Mouse (Mus musculus) urinary bladder, postnatal 14 days (tissue): Measurements from ENCODE around the gene Gm28510.
"Not testable (repeated sequence)": the region's sequence is repeated elsewhere in the genome, so short reads cannot be mapped to it uniquely, and the experiment has no call there.

Source experiments
- DNase-seq: peaks from one replicate; pipeline ENCODE4 v3.0.0; 2021; ENCODE audit warnings: low spot score

Gene Gm28510

DNA sequence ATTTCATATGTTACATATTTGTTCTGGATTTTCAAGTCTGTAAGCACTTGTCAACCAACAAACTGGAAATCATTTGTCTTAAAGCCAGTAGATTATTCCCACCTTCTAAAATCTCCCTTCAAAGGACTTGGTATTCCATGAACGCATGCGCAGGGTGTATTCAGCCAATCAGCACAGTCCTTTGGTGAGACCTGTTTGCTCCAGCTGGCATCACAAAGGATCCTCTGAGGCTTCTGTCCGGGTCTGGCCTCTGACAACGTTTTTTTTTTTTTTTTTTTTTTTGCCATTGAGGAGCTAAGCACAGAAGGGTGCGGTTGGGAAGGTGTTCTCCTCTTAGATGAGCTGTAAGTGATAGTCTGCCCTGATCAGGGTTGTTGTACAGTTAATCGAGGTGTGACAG lies at the start of gene Gm28510:
Gene Gm28510, plus strand, starts transcription at position 301 of the 400 bp plus-strand sequence.
- DNase-seq = not testable (repeated sequence)
